Mouse (Mus musculus): ENCODE data around the gene Hpse2.
"Not testable (repeated sequence)": the region's sequence is repeated elsewhere in the genome, so short reads cannot be mapped to it uniquely, and the experiment has no call there.

The Hpse2 gene

GRCm38 (mm10) chr19:43388017-43388904 lies at the start of gene Hpse2:
Gene Hpse2, minus strand, starts transcription at chr19:43388355.
- in situ Hi-C loops (cut with MseI, MboI), result loop anchor here in 1 of 2 experiments (10.0 kb wide), 1 partner anchor 593 kb away; no protein-coding TSS in a partner anchor

GRCm38 (mm10) chr19:43427446-43428224 lies 39.5 kb upstream of the Hpse2 start:
- in situ Hi-C loops (cut with MseI, MboI), result no loop called here

DNA sequence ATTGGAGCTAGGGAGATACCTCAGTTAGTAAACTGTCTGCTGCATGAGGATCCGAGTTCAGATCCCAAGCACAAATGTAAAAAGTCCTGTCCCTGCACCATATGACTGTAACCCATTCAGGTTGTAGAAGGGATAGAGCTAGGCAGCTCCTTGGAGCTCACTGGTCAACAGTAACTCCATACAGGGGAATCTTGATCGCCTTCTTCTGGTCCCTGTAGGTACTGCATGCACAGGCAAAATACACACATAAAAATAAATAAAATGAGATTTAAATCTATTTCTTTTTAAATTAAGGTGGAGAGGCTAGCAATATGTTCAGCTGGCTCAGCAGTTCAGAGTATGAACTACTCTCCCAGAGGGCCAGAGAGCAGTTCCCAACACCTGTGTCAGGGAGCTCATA lies 35.9 kb upstream of the Hpse2 start:
- in situ Hi-C loops (cut with MseI, MboI), result no loop called here

GRCm38 (mm10) chr19:43420506-43420905 lies 32.4 kb upstream of the Hpse2 start:
- in situ Hi-C loops (cut with MseI, MboI), result no loop called here

DNA sequence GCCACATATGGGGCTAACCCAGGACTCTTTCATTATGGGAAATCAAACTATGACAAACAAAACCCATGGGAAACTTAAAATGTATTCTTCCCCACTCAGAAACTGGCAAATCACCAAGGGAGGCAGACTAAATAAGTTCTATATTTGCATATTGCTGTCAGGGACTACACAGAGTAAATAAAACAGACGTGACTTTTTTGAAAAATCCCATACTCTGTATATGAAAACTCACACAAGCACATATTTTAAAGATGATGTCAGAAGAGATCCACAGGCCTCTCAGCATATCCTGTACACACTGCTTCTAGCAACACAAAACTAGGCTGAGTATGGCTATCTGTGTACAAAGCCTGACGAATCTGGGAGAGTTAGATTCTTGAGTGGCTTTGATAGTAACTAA lies 27.4 kb upstream of the Hpse2 start:
- in situ Hi-C loops (cut with MseI, MboI), result no loop called here

DNA sequence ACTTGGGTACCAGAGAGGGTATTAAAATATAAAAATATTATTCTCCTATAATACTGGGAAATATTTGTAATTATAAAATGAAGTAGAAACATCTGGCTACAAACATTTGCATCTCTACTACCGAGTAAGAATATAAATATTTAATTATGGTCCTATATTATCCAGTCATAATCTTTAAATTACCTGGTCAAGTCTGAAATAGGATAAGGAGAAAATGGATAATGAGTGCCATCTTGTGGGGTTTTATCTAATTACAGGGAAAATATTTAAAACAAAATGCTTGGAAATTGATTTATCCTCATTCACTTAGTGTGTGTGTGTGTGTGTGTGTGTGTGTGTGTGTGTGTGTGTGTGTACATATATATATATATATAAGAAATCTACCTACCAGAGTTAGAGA lies 19.0 kb upstream of the Hpse2 start:
- in situ Hi-C loops (cut with MseI, MboI), result no loop called here

- in situ Hi-C loops (cut with MseI, MboI), result loop anchor here in 1 of 2 experiments (10.0 kb wide), 1 partner anchor 602 kb away; no protein-coding TSS in a partner anchor
Observed at GRCm38 (mm10) chr19:43396327-43396726, 8.2 kb upstream of the Hpse2 start.

- in situ Hi-C loops (cut with MseI, MboI), result loop anchor here in 1 of 2 experiments (10.0 kb wide), 1 partner anchor 592 kb away; no protein-coding TSS in a partner anchor
Observed at GRCm38 (mm10) chr19:43387071-43387770, 934 bp downstream of the Hpse2 start.

- in situ Hi-C loops (cut with MseI, MboI), result loop anchor here in 1 of 2 experiments (10.0 kb wide), 1 partner anchor 591 kb away; no protein-coding TSS in a partner anchor
Observed at GRCm38 (mm10) chr19:43386041-43386952, 1.9 kb downstream of the Hpse2 start.

GRCm38 (mm10) chr19:43385451-43385850 lies 2.7 kb downstream of the Hpse2 start:
- in situ Hi-C loops (cut with MseI, MboI), result loop anchor here in 1 of 2 experiments (10.0 kb wide), 1 partner anchor 591 kb away; no protein-coding TSS in a partner anchor

- in situ Hi-C loops (cut with MseI, MboI), result loop anchor here in 1 of 2 experiments (10.0 kb wide), 1 partner anchor 590 kb away; no protein-coding TSS in a partner anchor
Observed at GRCm38 (mm10) chr19:43384978-43385431, 3.1 kb downstream of the Hpse2 start.

DNA sequence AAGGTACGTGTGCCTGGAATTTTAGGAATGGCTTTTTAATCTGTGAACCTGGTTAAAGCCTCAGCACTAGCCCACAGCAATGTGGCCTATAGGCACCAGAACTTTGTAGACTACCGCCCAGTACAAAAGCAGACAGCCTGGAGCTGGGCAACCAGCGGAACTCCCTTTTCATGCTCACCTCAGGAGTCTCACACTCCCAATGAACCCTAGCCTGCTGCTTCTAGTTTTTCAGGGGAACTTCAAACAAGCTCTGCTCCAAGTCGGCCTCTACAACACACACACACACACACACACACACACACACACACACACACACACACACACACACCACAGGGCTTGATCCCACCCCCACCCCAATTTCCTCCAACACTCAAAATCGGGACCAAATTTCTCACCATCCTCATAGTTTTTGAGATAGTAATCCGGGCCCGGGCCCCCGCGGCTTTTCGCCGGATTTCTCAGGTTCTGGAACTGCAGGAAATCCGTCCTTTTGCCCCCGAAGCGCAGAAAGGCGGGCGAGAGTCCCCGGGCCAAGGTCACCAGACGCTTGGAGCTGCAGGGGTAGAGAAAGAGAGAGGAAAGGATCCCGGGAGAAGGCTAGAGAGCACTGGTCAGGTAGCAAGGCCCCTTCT lies 3.7 kb downstream of the Hpse2 start:
- in situ Hi-C loops (cut with MseI, MboI), result loop anchor here in 1 of 2 experiments (10.0 kb wide), 1 partner anchor 590 kb away; no protein-coding TSS in a partner anchor

GRCm38 (mm10) chr19:43358830-43359229 lies 29.3 kb downstream of the Hpse2 start:
- in situ Hi-C loops (cut with MseI, MboI), result no loop called here

DNA sequence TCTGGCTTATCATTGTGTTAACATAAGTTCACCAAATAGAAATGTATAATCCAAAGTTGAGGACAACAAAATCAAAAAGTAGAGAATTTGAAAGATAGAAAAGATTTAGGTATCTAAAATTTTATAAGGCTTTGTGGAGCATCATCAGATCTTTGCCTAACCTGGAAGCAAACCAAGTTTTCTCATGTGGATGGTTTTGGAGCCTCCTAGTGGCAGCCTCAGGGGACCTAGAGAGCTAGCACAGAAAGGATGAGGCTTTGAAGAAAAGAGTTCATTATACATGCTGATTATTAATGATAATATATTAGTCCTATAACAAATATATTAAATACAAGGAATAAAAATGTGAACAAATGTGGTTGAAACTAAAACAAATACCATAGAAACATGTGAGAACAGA lies 77.0 kb downstream of the Hpse2 start:
- in situ Hi-C loops (cut with MseI, MboI), result loop anchor here (5.0 to 25.0 kb wide), 2 partner anchors 274 to 284 kb away; no protein-coding TSS in a partner anchor

- in situ Hi-C loops (cut with MseI, MboI), result loop anchor here (5.0 to 25.0 kb wide), 3 partner anchors 269 to 512 kb away; no protein-coding TSS in a partner anchor
Observed at GRCm38 (mm10) chr19:43306756-43307155, 81.4 kb downstream of the Hpse2 start.

DNA sequence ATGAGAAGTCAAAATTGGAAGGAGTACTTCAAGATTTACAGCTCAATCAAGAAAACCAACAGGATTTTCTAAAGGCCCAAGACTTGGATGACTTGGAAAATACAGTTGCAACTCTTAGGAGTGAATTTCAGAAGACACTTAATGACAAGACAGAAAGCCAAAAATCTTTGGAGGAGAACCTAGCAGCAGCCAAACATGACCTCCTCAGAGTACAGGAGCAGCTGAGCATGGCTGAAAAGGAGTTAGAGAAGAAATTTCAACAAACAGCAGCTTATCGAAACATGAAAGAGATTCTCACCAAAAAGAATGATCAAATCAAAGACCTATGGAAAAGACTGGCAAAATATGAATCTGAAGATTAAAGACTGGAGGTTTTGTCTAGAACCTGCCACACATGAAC lies 106.8 kb downstream of the Hpse2 start:
- in situ Hi-C loops (cut with MseI, MboI), result not testable (repeated sequence)

GRCm38 (mm10) chr19:43243993-43244392 lies 144.2 kb downstream of the Hpse2 start:
- in situ Hi-C loops (cut with MseI, MboI), result no loop called here

GRCm38 (mm10) chr19:43231711-43232110 lies 156.4 kb downstream of the Hpse2 start:
- in situ Hi-C loops (cut with MseI, MboI), result no loop called here

GRCm38 (mm10) chr19:43193562-43193961 lies 194.6 kb downstream of the Hpse2 start:
- in situ Hi-C loops (cut with MseI, MboI), result no loop called here
